Mouse (Mus musculus): ENCODE results near the gene Lcp2.
"Not testable (repeated sequence)": the region's sequence is repeated elsewhere in the genome, so short reads cannot be mapped to it uniquely, and the experiment has no call there.

Gene Lcp2

DNA sequence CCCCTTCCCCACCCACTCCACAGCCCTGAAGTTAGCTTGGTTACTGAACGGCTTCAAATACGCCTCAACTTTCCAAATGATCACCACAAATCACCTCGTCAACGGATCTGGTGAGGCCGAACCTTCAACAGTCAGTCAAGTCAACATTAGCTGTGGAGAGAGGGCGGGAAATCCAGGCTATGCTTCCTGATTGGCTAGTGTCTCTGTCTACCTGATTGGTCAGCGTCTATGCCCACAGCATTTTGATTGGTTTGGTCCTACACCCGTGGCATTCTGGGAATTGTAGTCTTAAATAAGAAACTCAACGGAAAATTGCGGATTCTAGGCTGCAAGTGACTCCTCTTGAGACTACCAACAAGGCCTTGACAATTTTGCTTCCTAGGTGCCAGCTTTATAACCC lies 51.7 kb downstream of the Lcp2 start, which contains the start of gene 4930469K13Rik:
Gene 4930469K13Rik (minus strand): TSS at position 133 of the 400 bp plus-strand sequence.
- peak; percentile 80 for DNase-seq

DNA sequence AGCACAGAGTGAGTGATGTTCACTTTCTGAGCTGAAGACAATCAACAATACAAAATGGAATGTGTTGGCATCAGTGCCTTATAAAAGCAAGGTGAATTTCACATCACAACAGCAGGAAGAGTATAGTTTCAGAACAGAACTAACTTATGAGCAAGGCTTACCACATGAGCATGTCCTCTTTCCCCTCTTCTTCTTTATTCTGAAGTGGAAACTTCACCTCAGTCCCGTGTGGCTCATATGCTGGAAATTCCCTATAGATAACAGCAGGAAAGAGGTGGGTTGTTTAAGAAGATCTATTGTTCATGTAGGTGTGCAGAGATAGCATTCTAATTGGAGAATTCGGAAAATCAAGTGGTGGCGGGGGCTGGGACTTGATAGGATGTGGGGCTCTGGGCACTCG lies 55.1 kb downstream of the Lcp2 start:
- DNase-seq = peak; percentile 25

DNA sequence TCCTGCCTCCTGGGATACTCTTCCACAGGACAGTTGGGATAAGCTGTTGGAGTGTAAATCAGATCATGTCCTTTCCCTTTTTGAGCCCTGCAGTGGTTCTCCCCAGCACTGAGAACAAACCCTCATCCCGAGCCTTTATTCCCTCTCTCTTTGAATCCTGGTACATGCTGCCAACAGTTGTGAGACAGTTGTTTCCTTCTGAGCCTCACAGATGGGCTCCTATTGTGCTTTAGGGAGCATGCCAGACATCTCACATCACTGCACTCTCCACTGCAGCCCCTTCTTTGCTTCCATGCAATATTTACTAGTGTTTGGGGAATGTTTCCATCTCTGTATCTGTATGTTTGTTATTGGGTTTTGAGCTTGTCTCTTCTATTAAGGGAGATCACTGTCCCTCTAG lies 58.2 kb downstream of the Lcp2 start:
- peak; percentile 52 for DNase-seq

DNA sequence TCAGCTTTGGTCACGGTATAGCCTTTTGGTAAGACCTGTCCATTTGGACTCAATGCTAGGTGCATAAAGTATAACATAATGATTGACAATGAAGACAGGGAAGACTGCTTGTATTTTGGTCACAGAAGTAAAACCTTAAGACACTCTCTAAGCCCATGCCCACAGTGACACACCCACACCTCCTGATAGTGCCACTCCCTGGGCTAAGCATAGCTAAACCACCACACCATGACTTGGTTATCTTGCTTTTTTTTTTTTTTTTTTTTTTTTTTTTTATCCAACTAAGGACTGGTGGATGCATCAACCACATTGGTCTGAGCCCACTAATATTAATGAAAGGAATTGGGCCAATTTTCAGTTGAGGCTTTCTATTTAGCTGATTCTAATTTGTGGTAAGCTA lies 62.5 kb downstream of the Lcp2 start:
- DNase-seq = no peak

DNA sequence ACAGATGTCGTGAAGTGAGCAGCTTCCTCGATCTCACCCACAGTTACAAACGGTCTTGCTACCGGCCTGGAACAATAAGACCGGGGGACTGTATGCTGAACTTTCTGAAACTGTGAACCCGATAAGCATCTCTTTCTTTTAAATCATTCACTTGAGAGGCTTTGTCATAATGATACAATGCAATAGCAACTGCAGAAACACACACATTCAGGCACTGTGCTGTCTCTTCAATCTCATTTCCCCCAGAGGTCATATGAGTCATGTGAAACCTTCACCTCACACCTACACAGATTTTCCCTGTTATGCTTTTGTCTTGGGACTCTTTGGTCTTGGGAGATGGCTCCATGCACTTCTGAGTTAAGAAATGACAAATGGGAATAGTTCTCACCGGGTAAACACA lies 65.2 kb downstream of the Lcp2 start:
- no peak for DNase-seq

DNA sequence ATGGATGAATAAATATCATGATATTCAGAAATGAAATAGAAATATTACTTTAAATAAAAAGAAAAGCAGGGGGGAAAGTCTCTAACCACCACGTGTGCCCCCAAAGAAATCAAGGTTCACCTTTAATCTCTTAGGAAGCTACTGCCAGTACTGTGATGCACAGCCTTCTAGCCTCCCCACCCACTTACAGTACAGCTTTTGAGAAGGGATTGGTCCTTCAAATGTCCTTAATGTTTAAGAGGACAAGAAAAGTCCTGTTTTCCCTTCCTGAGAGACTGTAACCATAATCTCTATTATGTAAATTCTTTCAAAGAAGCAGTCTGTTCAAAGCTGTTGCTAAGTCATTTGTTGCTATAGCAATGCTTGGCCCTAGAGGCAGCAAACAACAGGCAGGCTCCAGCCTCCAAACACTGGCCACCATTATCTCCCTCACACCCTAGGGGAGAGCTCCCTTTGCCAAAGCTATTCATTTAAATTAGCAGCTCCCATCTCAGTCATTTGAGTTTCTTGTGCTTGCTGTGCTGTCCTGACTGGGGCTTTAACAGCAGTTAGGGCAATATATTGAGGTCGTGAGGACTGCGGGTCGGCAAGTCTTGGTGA lies 66.2 kb downstream of the Lcp2 start:
- DNase-seq = no peak

DNA sequence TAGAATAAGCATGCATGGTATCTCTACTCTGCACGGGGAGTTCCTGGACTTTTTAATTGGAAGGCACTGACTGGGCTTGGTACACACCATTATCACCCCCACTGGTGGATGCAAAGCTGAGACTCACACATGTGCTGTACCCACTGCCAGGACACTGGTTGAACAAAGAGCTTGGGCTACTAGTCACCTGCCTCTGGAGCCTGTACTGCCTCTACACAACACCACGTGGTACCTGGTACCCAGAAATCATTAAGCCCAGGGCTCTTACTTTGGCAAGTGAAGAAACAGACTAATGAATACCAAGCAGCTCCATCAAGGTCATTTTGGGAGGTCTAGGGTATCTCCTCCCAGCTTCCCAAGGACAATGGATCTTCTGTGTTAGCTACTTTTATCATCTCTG lies 67.0 kb downstream of the Lcp2 start:
- DNase-seq = peak; percentile 74

DNA sequence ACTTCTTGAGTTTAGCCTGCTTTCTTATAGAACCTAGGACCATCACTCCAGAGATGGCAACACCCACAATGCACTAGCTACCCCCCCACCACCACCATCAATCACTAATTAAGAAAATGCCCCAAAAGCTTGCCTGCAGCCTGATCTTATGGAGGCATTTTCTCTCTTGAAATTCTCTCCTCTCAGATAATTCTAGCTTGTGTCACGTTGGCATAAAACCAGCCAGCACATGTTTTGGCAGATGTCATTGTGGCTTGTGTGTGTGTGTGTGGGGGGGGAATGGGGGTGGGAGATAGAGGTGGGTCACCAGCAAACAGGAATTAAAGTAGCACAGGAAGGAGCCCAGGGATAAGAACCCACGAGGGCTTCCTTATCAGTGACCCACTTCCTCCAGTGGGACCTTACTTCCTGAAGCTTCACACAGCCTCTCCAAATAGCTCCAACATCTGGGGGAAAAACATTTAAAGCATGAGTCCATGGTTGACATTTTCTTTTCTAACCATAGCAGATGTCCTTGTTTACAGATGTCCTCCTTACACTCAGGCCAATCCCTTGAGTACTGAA lies 69.9 kb downstream of the Lcp2 start:
- DNase-seq = peak; percentile 95

DNA sequence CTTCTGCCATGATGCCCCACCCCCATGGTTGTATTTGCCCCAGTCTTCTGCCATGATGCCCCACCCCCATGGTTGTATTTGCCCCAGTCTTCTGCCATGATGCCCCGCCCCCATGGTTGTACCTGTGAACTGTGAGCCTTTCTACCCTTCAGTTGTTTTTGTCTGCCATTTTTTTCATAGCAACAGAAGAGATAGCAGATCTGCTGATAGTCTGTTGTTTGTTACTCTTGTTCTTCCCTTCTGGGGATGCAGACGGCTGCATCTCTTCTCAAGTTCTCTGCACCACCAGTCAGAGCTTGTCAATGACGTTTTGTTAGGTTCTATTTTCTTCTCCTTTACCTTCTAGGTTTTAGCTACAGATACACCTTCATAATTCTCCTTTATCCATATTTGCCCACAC lies 70.9 kb downstream of the Lcp2 start:
- no peak for DNase-seq

DNA sequence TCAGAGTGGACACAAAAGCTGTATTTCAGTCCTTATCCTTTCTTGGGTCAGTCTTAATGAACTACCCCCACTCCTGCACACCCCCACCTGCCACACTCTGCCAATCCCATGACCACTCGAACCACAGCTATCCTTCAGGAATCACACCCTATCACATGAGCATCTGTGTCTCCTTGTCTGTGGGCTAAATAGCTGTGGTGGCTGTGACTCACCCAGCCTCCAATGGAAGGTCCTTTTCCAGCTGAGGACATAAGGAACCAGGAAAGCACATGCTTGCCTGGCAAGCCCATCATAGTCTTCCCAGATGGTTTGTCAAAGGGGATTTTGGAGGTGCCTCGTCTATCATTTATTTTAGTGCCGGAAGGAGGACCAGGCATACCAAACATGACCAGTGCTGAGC lies 71.6 kb downstream of the Lcp2 start:
- no peak for DNase-seq

DNA sequence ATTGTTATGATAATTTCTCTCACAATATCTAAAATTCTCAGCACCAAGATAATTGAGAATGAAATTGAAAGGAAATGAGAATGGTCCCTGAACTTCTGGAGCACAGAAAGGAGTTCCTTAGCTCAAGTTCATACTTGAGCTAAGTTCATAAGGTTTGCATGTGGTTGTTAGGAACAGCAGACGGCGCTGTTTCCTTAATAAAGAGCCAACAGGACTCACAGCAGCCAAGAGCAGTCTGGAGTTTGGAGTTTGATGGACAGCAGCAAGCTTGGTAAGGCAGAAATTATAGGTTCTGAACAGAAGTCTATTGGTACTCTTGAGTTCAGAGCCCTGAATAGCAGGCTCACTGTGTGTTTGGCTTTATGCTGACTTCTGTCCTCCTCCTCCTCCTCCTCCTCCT lies 76.4 kb downstream of the Lcp2 start:
- no peak for DNase-seq

DNA sequence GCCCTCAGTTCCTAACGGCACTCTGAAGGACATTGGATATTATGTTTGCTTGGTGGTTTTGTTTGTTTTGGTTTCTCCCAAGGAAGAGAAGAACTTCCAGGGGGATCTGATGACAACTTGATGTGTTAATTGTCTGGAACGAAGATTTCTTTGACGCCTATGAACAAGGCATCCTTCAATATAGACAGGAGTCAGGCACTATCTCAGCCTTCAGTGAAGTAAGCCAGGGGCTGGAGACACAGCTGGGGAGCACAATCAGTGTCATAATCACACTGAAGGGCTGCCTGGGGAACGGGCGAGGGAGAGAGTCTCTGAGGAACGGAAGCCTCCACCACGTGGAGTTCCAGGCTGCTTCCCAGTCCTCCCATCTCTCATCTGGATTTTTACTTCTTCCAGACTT lies 78.1 kb downstream of the Lcp2 start:
- peak; percentile 87 for DNase-seq

DNA sequence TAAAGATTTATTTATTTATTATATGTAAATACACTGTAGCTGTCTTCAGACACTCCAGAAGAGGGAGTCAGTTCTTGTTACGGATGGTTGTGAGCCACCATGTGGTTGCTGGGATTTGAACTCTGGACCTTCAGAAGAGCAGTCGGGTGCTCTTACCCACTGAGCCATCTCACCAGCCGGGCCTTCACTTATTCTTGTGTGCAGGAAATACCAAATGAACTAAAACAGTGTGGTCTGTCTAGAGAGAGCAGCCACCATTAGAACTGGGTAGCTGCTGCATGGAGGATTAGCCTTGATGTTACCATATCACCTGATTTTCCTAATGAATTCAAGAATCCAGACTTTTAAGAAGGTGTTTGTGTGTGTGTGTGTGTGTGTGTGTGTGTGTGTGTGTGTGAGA lies 79.0 kb downstream of the Lcp2 start:
- not testable (repeated sequence) for DNase-seq

DNA sequence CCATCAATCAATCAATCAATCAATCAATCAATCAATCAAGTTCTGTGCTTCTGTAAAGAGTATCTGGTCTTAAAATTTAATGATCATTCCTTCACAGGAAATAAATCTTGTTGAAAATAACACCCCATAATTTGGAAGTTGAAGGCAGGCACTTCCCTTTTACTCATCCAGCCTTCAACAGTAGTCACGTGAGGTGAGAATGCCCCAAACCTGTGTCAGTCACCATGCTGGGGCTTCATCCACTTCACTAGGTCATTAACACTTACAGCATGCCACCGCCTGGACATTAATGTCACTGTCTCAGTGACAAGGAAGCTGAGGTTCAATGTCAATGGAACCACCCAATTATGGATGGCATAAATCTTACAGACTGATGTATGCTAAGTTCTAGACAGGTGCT lies 81.7 kb downstream of the Lcp2 start:
- peak; percentile 76 for DNase-seq

DNA sequence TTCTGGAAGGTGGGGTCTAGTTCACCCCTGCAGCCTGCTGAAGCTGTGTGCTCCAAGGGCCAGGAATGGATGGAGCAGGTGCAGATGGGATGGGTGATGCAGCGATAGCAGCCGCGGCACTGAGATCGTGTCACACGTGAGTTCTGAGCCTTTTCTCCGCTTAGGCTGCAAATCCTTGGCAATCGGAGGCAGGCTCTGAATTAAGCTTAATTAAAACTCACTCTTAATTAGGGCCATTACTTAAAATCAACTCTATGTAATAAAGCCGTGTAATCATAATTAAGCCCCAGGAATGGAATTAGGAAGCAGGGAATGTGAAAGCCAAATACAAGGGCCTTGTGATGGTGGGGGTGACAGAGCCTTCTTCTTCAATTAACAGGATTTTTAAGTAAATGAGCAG lies 92.6 kb downstream of the Lcp2 start:
- DNase-seq = no peak

Data from heart, adult 11 months (tissue).